Mouse (Mus musculus) heart, postnatal 10 days (tissue): ENCODE data around the gene Bpifb3. TPM values are rescaled to one million over a fixed set of nuclear protein-coding genes. Genes with fewer than 3 reads are reported as not detected.

Experiments
- total RNA-seq, 2 experiments: library from RNA; stranded (reverse); gene quantifications; 2 replicates each; pipeline ENCODE4 v1.2.3; 2021

Bpifb3 gene
- total RNA-seq, 2 experiments from 2014 or later: not detected

Other genes starting within 250 kb of the Bpifb3 start
- not detected for gene Dnmt3c, start 221.6 kb upstream of the Bpifb3 start, total RNA-seq
- gene Mapre1, start 177.0 kb upstream of the Bpifb3 start, total RNA-seq: 100 to 1,000 TPM; 108 to 124 TPM
- not detected for gene Efcab8, start 138.3 kb upstream of the Bpifb3 start, total RNA-seq
- gene Sun5, start 47.1 kb upstream of the Bpifb3 start, total RNA-seq: not detected
- gene Bpifb2, start 43.2 kb upstream of the Bpifb3 start, total RNA-seq: not detected
- not detected for gene Bpifb6, start 17.8 kb upstream of the Bpifb3 start, total RNA-seq
- gene Bpifb4, start 20.0 kb downstream of the Bpifb3 start, total RNA-seq: not detected
- gene Bpifa6, start 56.7 kb downstream of the Bpifb3 start, total RNA-seq: not detected
- under 1 TPM in 1 of 2 experiments, not detected in 1; 0.36 TPM for gene Bpifa2, start 90.0 kb downstream of the Bpifb3 start, total RNA-seq
- gene Bpifa3, start 212.1 kb downstream of the Bpifb3 start, total RNA-seq: not detected
- under 1 TPM in 1 of 2 experiments, not detected in 1; 0.24 TPM for gene Bpifa1, start 224.7 kb downstream of the Bpifb3 start, total RNA-seq
- not detected for gene Bpifa5, start 244.4 kb downstream of the Bpifb3 start, total RNA-seq